Mouse (Mus musculus) MN1 (cell line): ENCODE measurements at regions not wholly inside any gene's neighbourhood (a gene's known extent, or its start where the extent isn't known, plus 50 kb on each side); places are given as distances from the start of the nearest gene placed in this dataset.

Experiments
- DNase-seq: peaks from one replicate; pipeline ENCODE4 v3.0.0-alpha.2; 2016; ENCODE audit warnings: low spot score

- no peak for DNase-seq
These were observed 198.5 kb upstream of the Zbtb20 start for GRCm38 (mm10) chr16:42677211-42677610.

DNA sequence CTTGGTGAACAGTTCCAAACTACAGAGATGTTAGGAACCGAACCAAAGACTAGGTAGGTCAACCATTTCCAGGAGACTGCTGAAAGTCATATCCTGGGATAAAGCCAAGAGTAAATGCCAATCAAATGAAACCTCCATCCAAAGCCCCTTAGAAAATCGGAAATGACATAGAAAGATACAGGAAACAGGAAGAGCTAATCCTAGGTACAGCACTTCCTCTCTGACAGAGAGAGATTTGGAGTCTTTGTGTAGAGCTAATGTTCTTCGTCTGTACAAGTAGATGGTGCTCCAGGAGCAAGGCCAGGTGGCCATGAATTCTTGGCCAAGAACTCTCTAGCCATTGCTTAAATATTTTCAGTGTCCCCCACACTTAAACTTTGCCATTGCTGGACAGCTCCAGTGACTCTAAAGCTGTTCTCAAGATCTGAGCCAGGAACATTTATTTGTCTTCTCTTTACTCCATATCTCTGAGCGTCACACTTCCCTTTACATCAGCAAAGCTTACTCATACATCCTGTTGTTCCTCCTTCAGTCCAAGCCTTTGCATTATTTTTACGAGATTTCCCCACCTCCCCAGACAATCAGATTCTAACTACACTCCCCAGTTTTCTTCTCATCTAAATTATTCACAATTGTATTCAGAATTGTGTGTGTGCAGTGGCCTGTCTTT, 199.1 kb upstream of the Zbtb20 start:
- no peak for DNase-seq

DNA sequence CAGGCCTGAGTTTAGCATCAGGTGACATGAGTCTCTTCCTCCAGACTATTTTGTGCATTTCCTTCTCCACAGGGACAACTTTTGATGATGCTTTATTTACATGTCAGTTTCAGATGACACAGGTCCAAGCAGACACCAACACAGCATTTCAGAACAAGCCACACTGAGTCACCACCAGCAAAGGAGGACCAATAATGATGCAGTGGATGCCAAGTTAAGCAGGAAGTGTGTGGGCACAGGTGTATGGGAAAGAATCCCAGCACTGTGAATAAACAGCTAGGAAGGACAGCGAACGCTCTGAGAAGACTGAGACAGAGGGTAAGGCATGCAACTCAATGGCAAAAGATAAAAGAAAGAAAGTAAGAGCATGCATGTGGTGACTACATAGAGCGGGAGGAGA, 200.7 kb upstream of the Zbtb20 start:
- DNase-seq = no peak

GRCm38 (mm10) chr16:42666601-42667000, 209.1 kb upstream of the Zbtb20 start:
- no peak for DNase-seq

GRCm38 (mm10) chr16:42651904-42652732, 223.6 kb upstream of the Zbtb20 start:
- no peak for DNase-seq

DNA sequence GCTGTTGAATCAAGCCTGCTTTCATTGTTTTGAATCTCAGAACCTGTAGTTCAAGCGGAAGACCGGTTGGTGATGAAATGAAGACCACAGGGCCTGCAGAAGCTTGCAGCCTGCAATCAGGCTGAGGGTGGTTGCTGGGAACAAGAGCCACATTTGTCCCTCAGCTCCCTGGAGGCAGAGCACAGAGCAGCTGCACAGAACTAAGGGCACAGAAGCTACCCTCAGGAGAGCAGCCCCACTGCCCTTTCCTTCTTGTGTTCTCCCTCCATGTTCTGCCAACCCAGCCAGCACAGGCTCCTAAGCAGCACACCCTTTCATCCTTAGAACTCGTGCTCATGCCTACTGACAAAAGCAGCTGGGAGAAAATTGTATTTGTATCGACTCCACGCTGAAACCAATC, 225.9 kb upstream of the Zbtb20 start:
- no peak for DNase-seq

DNA sequence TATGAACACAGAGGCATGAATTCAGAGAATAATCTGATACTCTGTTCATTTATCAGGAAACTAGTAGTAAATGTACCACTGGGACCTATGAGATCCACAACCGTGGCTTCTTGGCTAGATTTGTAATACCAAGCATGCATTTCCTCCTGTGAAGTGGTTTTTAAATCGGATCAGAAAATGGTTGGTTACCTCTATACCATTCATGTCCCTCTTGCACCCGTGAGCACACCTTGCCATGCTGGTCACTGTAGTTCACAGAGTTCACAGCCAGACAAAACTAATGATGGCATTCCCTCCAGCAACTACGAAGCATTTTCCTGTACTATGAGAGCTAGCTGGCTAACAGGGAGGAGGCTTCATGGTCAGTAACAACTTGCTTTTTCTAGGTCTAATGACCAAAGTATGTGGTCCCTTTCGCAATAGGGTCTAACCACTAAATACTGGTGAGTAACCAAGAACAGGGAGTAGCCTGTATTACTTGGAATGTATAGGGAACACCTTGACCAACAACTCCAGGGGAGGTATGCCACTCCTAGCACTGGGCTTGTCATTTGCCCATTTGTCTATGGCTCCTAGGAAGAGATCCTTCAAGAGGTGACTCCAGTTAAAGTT, 227.0 kb upstream of the Zbtb20 start:
- DNase-seq = no peak

DNA sequence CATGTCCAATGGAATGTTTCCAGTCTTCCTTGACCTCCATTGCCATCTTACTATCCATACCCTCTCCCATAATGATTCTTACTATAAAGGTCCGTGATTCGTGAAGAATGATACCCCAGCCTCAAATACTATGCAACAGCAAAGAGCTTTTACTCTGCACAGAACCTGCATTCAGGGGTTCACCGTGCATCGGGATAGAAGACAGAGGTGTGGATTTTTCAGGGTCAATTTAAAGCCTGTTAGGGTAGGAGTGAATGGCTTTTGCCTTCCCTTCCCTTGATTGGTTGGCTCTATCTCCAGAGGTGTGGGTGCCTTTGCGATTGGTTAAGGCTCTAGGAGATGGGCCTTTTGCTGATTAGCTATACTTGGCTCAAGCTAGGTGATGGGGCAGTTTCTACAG, 227.9 kb upstream of the Zbtb20 start:
- no peak for DNase-seq

GRCm38 (mm10) chr16:42635766-42636165, 239.9 kb upstream of the Zbtb20 start:
- no peak for DNase-seq

GRCm38 (mm10) chr16:42627675-42628074, 248.0 kb upstream of the Zbtb20 start:
- no peak for DNase-seq

- no peak for DNase-seq
These were observed 259.8 kb upstream of the Zbtb20 start for GRCm38 (mm10) chr16:42615920-42616319.

DNA sequence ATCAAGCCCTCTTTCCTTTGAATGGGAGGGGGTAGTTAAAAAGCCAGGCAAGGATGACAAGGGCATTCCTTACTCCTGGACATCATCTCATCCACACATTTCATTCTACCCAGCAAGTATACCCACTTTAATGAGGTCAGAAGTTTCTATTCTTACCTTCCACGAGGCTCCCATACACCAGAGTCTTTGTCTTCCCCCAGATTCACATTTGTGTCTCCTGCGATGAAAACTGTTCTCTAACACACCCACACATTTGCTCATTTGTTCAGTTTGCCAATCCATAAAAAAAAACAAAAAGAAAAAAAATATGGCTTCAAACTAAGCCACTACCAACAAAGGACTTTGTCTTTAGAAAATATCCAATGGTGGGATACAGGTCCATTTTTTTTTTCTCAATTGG, 263.7 kb upstream of the Zbtb20 start:
- no peak for DNase-seq

DNA sequence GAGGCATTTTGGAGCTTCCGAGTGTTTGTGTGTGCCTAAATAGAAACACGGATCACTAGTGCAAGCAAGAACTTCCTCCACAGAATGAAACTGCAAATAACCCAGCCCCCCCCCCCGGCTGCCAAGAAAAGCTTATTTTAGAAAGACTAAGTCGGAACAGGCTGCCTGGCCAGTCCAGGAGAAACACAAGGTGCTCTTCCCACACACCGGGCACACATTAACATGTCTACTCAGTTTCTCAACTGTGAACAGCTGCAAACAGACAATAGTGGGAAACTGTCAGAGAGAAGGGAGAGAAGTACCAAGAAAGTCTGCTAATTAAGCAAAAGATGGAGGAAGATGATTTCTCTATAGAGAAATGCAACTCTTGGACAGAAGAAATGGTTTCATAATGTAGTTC, 267.3 kb upstream of the Zbtb20 start:
- DNase-seq = no peak

DNA sequence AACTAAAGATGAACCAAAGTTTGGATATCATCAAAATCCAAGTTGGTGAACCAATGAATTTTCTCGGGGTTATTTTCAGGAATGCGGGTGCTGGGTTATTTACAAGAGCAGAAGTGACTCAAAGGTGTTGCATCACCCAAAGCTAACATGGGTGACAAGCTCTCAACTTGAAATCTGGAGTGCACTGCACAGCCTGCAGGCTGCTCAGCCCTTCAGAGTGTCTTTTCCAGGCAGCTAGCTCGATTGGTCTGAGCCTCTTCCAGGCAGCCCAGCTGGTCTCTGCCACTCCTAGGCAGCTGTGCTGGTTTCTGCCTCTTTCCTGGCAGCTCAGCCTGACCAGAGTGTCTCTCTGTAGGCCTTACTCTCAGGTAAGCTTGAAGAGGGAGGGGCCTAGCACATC, 251.9 kb upstream of the Gap43 start:
- no peak for DNase-seq

DNA sequence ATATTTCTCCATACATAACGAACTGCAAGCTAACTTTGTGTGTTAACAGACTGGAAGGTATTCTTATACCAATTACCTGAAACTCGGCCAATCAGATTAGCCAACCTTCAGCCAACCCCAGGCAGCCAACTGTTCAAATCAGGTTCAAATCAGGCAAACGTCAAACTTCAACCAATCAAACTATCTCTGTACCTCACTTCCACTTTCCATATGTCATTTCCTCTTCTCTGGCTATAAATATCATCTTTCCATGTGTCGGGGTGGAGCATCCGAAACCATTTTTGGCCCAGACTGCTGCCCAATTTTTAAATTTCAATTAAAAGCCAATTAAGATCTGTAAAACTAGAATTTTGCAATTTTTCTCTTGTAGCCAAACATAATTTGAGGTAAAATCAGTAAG, 251.1 kb upstream of the Gap43 start:
- DNase-seq = no peak

DNA sequence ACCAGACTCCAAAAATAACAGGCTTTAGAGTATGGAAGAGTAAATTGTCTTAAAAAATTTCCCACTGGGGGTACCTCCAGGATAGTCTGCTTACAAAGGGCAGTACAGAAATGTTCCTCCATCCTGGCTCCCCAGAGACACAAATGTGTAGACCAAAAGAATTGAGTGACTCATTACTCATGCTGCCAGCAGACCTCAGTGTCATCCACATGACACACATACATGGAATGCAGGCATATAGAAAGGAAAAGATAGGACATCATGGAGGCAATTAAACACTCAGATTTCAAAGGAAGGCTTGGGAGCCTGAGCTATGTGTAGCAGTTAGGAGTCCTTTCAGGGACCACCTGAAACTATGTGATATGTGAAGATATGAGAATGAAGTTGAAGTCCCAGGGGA, 245.7 kb upstream of the Gap43 start:
- DNase-seq = peak; percentile 25

GRCm38 (mm10) chr16:42575517-42575946, 235.1 kb upstream of the Gap43 start:
- DNase-seq = peak; percentile 62

GRCm38 (mm10) chr16:42574978-42575377, 234.5 kb upstream of the Gap43 start:
- no peak for DNase-seq

DNA sequence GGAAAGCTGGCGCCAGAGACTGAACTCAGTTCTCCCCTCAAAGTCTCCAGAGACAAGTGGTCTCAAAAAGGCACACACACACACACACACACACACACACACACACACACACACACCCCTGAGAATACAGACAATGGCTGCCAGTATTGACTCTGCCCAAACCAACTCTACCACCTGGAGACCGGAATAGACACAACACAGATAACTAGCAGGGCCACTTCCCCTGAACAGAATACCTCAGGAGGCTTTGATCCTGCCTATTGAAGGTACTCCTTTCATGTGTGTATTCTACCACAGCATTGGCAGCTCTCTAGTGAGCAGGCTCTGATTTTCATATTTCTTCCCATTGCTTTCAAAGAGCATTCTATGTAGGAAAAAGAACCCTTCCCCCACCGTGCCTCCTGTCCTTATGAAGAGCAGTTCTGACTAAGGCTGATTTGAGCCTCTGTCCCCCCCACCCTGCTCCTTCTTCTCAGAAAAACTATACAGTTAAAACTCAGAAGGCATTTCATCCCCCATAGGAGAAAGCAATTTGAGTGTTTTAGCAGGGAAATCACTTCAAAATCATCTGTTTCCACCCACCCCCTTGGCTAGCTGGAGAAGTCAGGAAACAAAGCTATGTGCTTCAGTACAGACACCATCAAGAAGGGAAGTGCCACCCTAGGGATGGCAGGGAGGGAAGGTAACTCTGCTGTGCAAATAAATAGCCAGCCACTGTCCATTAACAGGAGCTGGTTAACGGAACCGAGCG, 230.0 kb upstream of the Gap43 start:
- no peak for DNase-seq

GRCm38 (mm10) chr16:42569335-42569734, 228.9 kb upstream of the Gap43 start:
- DNase-seq = no peak

- peak; percentile 5 for DNase-seq
These were observed 209.1 kb upstream of the Gap43 start for GRCm38 (mm10) chr16:42549591-42549990.
